Mouse (Mus musculus): ENCODE data around the gene Gm45808. TPM values are rescaled to one million over a fixed set of nuclear protein-coding genes. Genes with fewer than 3 reads are reported as not detected.
"Not testable (repeated sequence)": the region's sequence is repeated elsewhere in the genome, so short reads cannot be mapped to it uniquely, and the experiment has no call there.

The Gm45808 gene
- polyA plus RNA-seq, 1 experiment from 2014 or later = not detected

DNA sequence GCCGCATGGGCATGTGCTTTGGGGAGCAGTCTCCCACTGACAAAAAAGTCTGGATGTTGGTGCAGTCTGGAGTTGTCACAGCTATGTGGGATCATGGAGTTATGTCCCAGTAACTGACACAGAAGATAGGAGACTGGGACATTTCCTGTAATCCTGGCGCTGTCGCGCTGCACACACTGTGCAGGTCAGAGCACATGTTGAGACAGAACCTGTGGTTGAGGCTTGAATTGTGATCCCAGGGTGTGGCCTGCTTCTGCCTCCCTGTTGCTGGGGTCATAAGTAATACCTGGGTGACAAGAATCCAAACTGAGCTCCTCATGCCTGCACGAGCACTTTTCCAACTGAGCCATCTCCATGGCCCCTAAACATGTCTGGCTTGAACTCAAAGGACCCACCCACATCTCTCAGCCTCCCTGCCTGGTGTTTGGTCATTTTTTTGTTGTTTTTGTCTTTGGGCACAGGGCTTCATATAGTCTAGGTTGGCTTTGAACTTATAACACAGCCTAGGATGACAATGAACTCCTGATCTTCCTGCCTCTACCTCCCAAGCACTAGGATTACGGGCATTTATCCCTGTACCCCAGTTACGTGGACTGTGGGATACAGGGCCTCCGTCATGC is 5.7 kb upstream of the Gm45808 start:
- Histone ChIP-seq H3K36me3 (ENCODE audit: control insufficient read depth, insufficient read depth, low read length) (peaks cover 21% of the 10 kb centered on the region), H3K27ac (ENCODE audit: low read depth, low read length) (no peak overlapping the region), H3K4me1 (ENCODE audit: control insufficient read depth, insufficient read depth, low read depth, low read length) (peaks cover 8% of the 10 kb centered on the region), H3K4me3 (ENCODE audit: low read length) (no peak overlapping the region), H3K9ac (ENCODE audit: low read depth, low read length) (no peak overlapping the region), H3K4me2 (ENCODE audit: low read length) (no peak overlapping the region), H3K9me3 (ENCODE audit: control insufficient read depth, low read length) (no peaks in the 10 kb centered on the region), H3K27me3 (replicated peaks; ENCODE audit: control insufficient read depth, insufficient read depth, low read length) (no peaks in the 10 kb centered on the region)
- ATAC-seq = no peak
- 96% methylated on average over 8 of the region's 8 CpGs for WGBS

- H3K9me3 ChIP-seq (ENCODE audit: control insufficient read depth, low read length) = no peaks in the 10 kb centered on the region
- no peaks in the 10 kb centered on the region for H3K27me3 ChIP-seq (replicated peaks; ENCODE audit: control insufficient read depth, insufficient read depth, low read length)
- no peak overlapping the region for H3K27ac ChIP-seq (ENCODE audit: low read depth, low read length)
- no peak overlapping the region for H3K4me2 ChIP-seq (ENCODE audit: low read length)
- H3K36me3 ChIP-seq (ENCODE audit: control insufficient read depth, insufficient read depth, low read length) = peaks cover 17% of the 10 kb centered on the region
- H3K4me1 ChIP-seq (ENCODE audit: control insufficient read depth, insufficient read depth, low read depth, low read length) = peaks cover 8% of the 10 kb centered on the region
- H3K9ac ChIP-seq (ENCODE audit: low read depth, low read length) = peak overlapping the region; percentile 29; the same call in 1 of the 2 replicates
- no peak overlapping the region for H3K4me3 ChIP-seq (ENCODE audit: low read length)
- no peak for ATAC-seq
- WGBS = 25% methylated on average over 3 of the region's 3 CpGs
Observed at GRCm38 (mm10) chr7:45491264-45491663, 4.7 kb upstream of the Gm45808 start.

DNA sequence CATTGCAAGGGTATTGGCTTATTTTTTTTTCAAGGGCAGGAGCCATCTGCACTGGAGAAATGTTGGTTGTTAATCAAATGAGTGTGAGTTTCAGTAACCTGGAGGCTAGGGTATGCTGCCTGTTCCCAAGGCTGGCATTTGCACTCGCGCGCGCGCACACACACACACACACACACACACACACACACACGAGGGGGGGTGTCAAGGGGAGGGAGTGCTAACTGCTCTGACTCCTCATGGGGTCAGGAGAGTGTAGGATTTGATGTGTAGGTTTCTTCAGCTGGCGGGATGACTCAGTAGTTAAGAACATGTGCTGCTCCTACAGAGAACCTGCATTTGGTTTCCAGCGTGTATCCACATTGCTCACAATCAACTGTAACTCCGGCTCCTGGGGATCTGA is 4.2 kb upstream of the Gm45808 start:
- H3K36me3 ChIP-seq (ENCODE audit: control insufficient read depth, insufficient read depth, low read length) = peaks cover 17% of the 10 kb centered on the region
- H3K4me3 ChIP-seq (ENCODE audit: low read length) = no peak overlapping the region
- 54% methylated on average over 9 of the region's 9 CpGs for WGBS
- H3K4me1 ChIP-seq (ENCODE audit: control insufficient read depth, insufficient read depth, low read depth, low read length) = peaks cover 8% of the 10 kb centered on the region
- H3K9me3 ChIP-seq (ENCODE audit: control insufficient read depth, low read length) = no peaks in the 10 kb centered on the region
- H3K27ac ChIP-seq (ENCODE audit: low read depth, low read length) = no peak overlapping the region
- no peak overlapping the region for H3K4me2 ChIP-seq (ENCODE audit: low read length)
- H3K9ac ChIP-seq (ENCODE audit: low read depth, low read length) = peak overlapping the region; percentile 29; the same call in 1 of the 2 replicates
- ATAC-seq = no peak
- H3K27me3 ChIP-seq (replicated peaks; ENCODE audit: control insufficient read depth, insufficient read depth, low read length) = no peaks in the 10 kb centered on the region

DNA sequence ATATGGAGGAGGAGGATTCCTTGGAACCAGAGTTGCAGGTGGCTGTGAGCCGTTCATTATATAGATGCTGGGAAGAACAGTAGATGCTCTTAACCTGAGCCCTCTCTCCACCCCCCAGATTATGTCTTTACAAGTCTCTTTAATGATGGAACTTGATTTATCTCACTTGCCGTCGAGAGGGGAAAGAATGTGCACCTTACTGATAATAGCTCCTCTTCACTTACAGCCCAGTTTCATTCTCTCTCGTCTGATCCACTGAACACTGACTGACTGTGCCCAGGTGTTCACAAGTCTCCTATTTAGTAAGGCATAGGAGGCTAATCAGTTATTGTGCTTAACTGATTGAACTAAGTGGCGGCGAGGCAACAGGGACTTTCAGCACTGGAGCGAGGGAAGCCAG is 3.0 kb upstream of the Gm45808 start:
- no peak overlapping the region for H3K9ac ChIP-seq (ENCODE audit: low read depth, low read length)
- WGBS = 84% methylated on average over 7 of the region's 7 CpGs
- no peaks in the 10 kb centered on the region for H3K27me3 ChIP-seq (replicated peaks; ENCODE audit: control insufficient read depth, insufficient read depth, low read length)
- H3K4me2 ChIP-seq (ENCODE audit: low read length) = no peak overlapping the region
- H3K4me1 ChIP-seq (ENCODE audit: control insufficient read depth, insufficient read depth, low read depth, low read length) = peaks cover 8% of the 10 kb centered on the region
- H3K27ac ChIP-seq (ENCODE audit: low read depth, low read length) = no peak overlapping the region
- peaks cover 12% of the 10 kb centered on the region for H3K36me3 ChIP-seq (ENCODE audit: control insufficient read depth, insufficient read depth, low read length)
- H3K4me3 ChIP-seq (ENCODE audit: low read length) = no peak overlapping the region
- ATAC-seq = no peak
- no peaks in the 10 kb centered on the region for H3K9me3 ChIP-seq (ENCODE audit: control insufficient read depth, low read length)

DNA sequence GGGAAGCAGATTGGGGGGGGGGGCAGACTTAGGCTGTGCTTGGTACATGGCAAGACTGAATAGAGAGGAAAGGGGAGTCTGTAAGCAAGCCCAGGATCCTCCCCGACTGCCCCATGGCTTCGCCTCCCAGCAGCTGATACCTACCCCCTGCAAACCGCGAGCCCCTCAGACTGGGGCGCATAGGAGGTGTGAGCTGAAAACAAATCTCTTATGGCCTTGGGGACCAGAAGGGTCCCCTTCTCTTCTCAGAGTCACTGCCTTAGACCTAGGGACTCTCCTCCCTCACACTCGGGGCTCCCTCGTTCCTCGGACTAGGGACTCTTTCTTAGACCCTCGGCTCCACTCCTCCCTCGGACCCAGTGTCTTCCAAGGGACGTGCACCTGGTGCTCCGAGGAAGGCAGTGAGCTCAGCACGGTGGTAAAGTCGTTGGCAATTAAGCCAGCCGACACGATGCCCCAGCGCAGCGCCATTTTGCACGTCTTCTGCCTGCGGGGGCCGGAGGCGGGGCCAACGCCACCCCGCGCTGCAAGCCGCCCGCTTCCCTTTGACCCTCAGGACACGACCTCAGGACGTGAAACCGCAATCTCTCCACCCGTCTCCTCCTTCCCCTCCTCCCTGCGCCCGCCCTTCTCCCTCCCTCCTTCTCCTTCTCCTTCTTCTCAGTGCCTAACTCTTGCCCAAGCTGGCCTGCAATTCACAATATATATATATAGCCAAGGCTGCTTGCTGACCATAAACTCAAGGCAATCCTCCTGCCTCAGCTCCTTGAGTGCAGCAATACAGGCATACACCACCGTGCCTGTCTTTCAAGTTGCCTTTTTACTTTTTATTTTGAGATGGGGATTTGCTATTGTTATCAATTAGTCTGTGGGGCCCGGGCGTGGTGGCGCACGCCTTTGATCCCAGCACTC is 1.9 kb upstream of the Gm45808 start, which contains the start of gene Dhdh:
Dhdh (minus strand) TSS at position 513 of the 912 bp plus-strand sequence.
- Histone ChIP-seq H3K4me3 (ENCODE audit: low read length) (peak within 1 kb of the TSS; percentile 49), H3K9ac (ENCODE audit: low read depth, low read length) (peak within 1 kb of the TSS; percentile 75), H3K27ac (ENCODE audit: low read depth, low read length) (peak within 1 kb of the TSS; percentile 90), H3K36me3 (ENCODE audit: control insufficient read depth, insufficient read depth, low read length) (peaks cover 5% of the 10 kb centered on the region), H3K27me3 (replicated peaks; ENCODE audit: control insufficient read depth, insufficient read depth, low read length) (no peaks in the 10 kb centered on the region), H3K4me1 (ENCODE audit: control insufficient read depth, insufficient read depth, low read depth, low read length) (peaks cover 8% of the 10 kb centered on the region), H3K4me2 (ENCODE audit: low read length) (peak within 1 kb of the TSS; percentile 74), H3K9me3 (ENCODE audit: control insufficient read depth, low read length) (no peaks in the 10 kb centered on the region)
- WGBS = 8% methylated on average over 38 of the region's 38 CpGs
- ATAC-seq = peak; percentile 49

DNA sequence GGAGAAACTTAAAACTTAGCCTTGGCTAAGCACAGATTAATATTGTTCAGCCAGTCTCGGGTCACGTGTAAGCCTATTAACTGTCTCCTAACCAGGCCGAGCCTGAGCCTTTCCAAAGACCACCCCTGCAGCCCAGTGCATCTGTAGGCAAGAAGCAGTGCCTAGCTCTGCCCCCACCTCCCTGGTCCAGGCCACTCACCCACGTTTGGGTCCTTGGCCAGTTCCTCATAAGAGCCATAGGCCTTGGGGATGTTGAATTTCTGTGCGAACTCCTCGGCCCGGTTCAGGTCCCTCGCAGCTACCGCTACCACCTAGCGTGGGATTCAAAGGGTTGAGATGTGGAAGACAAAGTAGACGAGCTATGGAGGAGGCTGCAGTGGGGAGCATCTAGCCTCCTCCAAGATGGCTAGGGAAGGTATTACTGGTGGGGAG is 1.3 kb upstream of the Gm45808 start:
- H3K9ac ChIP-seq (ENCODE audit: low read depth, low read length) = peak overlapping the region; percentile 75
- 25% methylated on average over 11 of the region's 11 CpGs for WGBS
- peaks cover 8% of the 10 kb centered on the region for H3K4me1 ChIP-seq (ENCODE audit: control insufficient read depth, insufficient read depth, low read depth, low read length)
- peak overlapping the region; percentile 49 for H3K4me3 ChIP-seq (ENCODE audit: low read length)
- no peaks in the 10 kb centered on the region; the same call in 1 of the 2 replicates for H3K36me3 ChIP-seq (ENCODE audit: control insufficient read depth, insufficient read depth, low read length)
- peak overlapping the region; percentile 90 for H3K27ac ChIP-seq (ENCODE audit: low read depth, low read length)
- no peaks in the 10 kb centered on the region for H3K27me3 ChIP-seq (replicated peaks; ENCODE audit: control insufficient read depth, insufficient read depth, low read length)
- ATAC-seq = peak; percentile 83
- peak overlapping the region; percentile 74 for H3K4me2 ChIP-seq (ENCODE audit: low read length)
- H3K9me3 ChIP-seq (ENCODE audit: control insufficient read depth, low read length) = no peaks in the 10 kb centered on the region

DNA sequence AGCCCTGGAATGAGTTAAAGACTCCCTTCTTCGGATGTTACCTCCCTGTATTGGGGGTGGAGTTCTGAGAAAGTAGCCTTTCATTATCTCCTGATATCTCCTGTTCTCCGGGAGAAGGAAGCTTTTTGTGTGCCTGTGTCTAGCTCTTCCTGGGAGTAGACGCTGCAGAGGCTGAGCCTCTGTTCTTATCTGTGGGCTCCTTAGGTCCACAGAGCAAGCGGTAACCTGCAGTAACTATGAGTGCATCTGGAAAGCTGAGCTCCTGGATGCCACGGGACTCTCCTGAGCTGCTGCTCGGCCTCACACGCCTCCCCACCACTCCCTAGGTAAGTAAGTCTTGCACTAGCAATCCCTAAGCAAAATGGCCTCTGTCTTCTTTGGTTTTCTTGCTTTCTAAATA is 453 bp downstream of the Gm45808 start:
- Histone ChIP-seq H3K4me1 (ENCODE audit: control insufficient read depth, insufficient read depth, low read depth, low read length) (peaks cover 8% of the 10 kb centered on the region), H3K9me3 (ENCODE audit: control insufficient read depth, low read length) (no peaks in the 10 kb centered on the region), H3K36me3 (ENCODE audit: control insufficient read depth, insufficient read depth, low read length) (no peaks in the 10 kb centered on the region), H3K9ac (ENCODE audit: low read depth, low read length) (no peak overlapping the region), H3K4me2 (ENCODE audit: low read length) (no peak overlapping the region), H3K27me3 (replicated peaks; ENCODE audit: control insufficient read depth, insufficient read depth, low read length) (no peaks in the 10 kb centered on the region), H3K4me3 (ENCODE audit: low read length) (no peak overlapping the region), H3K27ac (ENCODE audit: low read depth, low read length) (no peak overlapping the region)
- no peak for ATAC-seq
- WGBS = 81% methylated on average over 7 of the region's 7 CpGs

DNA sequence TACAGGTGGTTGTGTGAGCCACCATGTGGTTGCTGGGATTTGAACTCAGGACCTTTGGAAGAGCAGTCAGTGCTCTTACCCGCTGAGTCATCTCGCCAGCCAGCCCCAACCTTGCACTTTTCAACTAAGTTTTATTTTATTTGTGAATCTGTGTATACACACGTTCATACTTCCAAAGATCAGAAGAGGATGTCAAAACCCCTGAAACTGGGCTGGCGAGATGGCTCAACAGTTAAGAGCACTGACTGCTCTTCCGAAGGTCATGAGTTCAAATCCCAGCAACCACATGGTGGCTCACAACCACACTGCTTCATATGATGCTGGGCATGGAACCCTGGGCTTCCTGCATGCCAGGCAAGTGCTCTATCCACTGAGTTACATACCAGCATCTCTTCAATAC is 1.6 kb downstream of the Gm45808 start:
- H3K27ac ChIP-seq (ENCODE audit: low read depth, low read length); H3K4me3 ChIP-seq (ENCODE audit: low read length); H3K36me3 ChIP-seq (ENCODE audit: control insufficient read depth, insufficient read depth, low read length); H3K9me3 ChIP-seq (ENCODE audit: control insufficient read depth, low read length); H3K4me1 ChIP-seq (ENCODE audit: control insufficient read depth, insufficient read depth, low read depth, low read length); H3K4me2 ChIP-seq (ENCODE audit: low read length); ATAC-seq; H3K27me3 ChIP-seq (replicated peaks; ENCODE audit: control insufficient read depth, insufficient read depth, low read length); H3K9ac ChIP-seq (ENCODE audit: low read depth, low read length): not testable (repeated sequence)
- 90% methylated on average over 5 of the region's 5 CpGs for WGBS

- H3K4me3 ChIP-seq (ENCODE audit: low read length) = no peak overlapping the region
- H3K27me3 ChIP-seq (replicated peaks; ENCODE audit: control insufficient read depth, insufficient read depth, low read length) = no peaks in the 10 kb centered on the region
- no peak for ATAC-seq
- no peaks in the 10 kb centered on the region for H3K36me3 ChIP-seq (ENCODE audit: control insufficient read depth, insufficient read depth, low read length)
- H3K9ac ChIP-seq (ENCODE audit: low read depth, low read length) = no peak overlapping the region
- no peak overlapping the region for H3K4me2 ChIP-seq (ENCODE audit: low read length)
- no peak overlapping the region for H3K27ac ChIP-seq (ENCODE audit: low read depth, low read length)
- H3K9me3 ChIP-seq (ENCODE audit: control insufficient read depth, low read length) = no peaks in the 10 kb centered on the region
- WGBS = 93% methylated on average over 1 of the region's 1 CpGs
- no peaks in the 10 kb centered on the region for H3K4me1 ChIP-seq (ENCODE audit: control insufficient read depth, insufficient read depth, low read depth, low read length)
Observed at GRCm38 (mm10) chr7:45482166-45482565, 4.4 kb downstream of the Gm45808 start.
